Mouse (Mus musculus) lung, embryonic 14.5 days (tissue): Measurements from ENCODE around the gene Nhlrc3. TPM values are rescaled to one million over a fixed set of nuclear protein-coding genes. Genes with fewer than 3 reads are reported as not detected.

Experiments
- ATAC-seq: fragments of 200-750 bp; cut with Nextera tagmentation; 2 replicates; pipeline ENCODE4 v1.8.0; 2017; ENCODE audit warnings: mild to moderate bottlenecking, moderate TSS enrichment, moderate library complexity; ENCODE audit not compliant: insufficient read depth
- DNase-seq: peaks from one replicate; pipeline ENCODE4 v3.0.0-alpha.2; 2015
- H3K27ac ChIP-seq: fragments of 300-500 bp; sonication (generic); 2 replicates; pipeline ENCODE4 v1.5.1; 2014; ENCODE audit warnings: low read depth, mild to moderate bottlenecking, moderate library complexity
- H3K27me3 ChIP-seq: fragments of 300-500 bp; sonication (generic); 2 replicates; pipeline ENCODE4 v1.6.1; 2014; ENCODE audit warnings: low read length, control low read depth; ENCODE audit not compliant: insufficient read depth
- H3K36me3 ChIP-seq: fragments of 300-500 bp; sonication (generic); 2 replicates; pipeline ENCODE4 v1.6.1; 2014; ENCODE audit warnings: control low read depth; ENCODE audit not compliant: insufficient read depth
- H3K4me1 ChIP-seq: fragments of 300-500 bp; sonication (generic); 2 replicates; pipeline ENCODE4 v1.6.1; 2014; ENCODE audit warnings: antibody characterized with exemption, control low read depth; ENCODE audit not compliant: insufficient read depth
- H3K4me2 ChIP-seq: fragments of 300-500 bp; sonication (generic); 2 replicates; pipeline ENCODE4 v1.6.1; 2014; ENCODE audit warnings: mild to moderate bottlenecking
- H3K4me3 ChIP-seq: fragments of 300-500 bp; sonication (generic); 2 replicates; pipeline ENCODE4 v1.5.1; 2014; ENCODE audit warnings: low read depth, low read length
- H3K9ac ChIP-seq: fragments of 300-500 bp; sonication (generic); 2 replicates; pipeline ENCODE4 v1.6.1; 2014
- H3K9me3 ChIP-seq: fragments of 300-500 bp; sonication (generic); 2 replicates; pipeline ENCODE4 v1.6.1; 2016; ENCODE audit warnings: low read depth, low read length, control low read depth
- CTCF ChIP-seq: IDR thresholded peaks from 2 replicates; pipeline ENCODE4 v1.5.1; 2016; ENCODE audit warnings: antibody characterized with exemption, low read depth
- WGBS: fragments of 180-500 bp; shearing (Covaris S2); extraction: QIAGEN DNeasy Blood & Tissue Kit; methylation state at CpG from one replicate; pipeline ENCODE4 v1.1.7; 2014; 5-methylcytosine and 5-hydroxymethylcytosine counted together
- polyA plus RNA-seq: library from polyadenylated mRNA; unstranded; fragments of >200 nt; fragmentation: Nextera tagmentation; extraction: Ambion mirVana; gene quantifications from 2 replicates; pipeline ENCODE4 v1.2.1, GENCODE M21; 2014

Nhlrc3 gene
- polyA plus RNA-seq, 1 experiment from 2014 or later: 7.9 TPM

- Histone ChIP-seq H3K9me3 (no peaks in the 10 kb centered on the region), H3K36me3 (no peaks in the 10 kb centered on the region), H3K27ac (no peak overlapping the region), H3K4me3 (no peak overlapping the region), H3K27me3 (no peaks in the 10 kb centered on the region), H3K4me1 (no peaks in the 10 kb centered on the region), H3K4me2 (no peak overlapping the region), H3K9ac (no peak overlapping the region)
- ATAC-seq (no peak), DNase-seq (no peak)
- no peak for TF ChIP-seq CTCF
- 64% methylated on average over 5 of the region's 5 CpGs for WGBS
These were observed 26.6 kb downstream of the Nhlrc3 start for GRCm38 (mm10) chr3:53436550-53436949.

- 70% methylated on average over 3 of the region's 3 CpGs for WGBS
- no peak overlapping the region for H3K4me3 ChIP-seq
- no peak overlapping the region for H3K27ac ChIP-seq
- H3K4me2 ChIP-seq: no peak overlapping the region
- ATAC-seq: no peak
- DNase-seq: no peak
- no peaks in the 10 kb centered on the region for H3K36me3 ChIP-seq
- no peaks in the 10 kb centered on the region for H3K4me1 ChIP-seq
- TF ChIP-seq CTCF: peak; percentile 11; the same call in 1 of the 2 replicates
- H3K9me3 ChIP-seq: no peaks in the 10 kb centered on the region
- no peak overlapping the region for H3K9ac ChIP-seq
- no peaks in the 10 kb centered on the region for H3K27me3 ChIP-seq
These were observed 28.5 kb downstream of the Nhlrc3 start for GRCm38 (mm10) chr3:53434610-53435009.

GRCm38 (mm10) chr3:53423576-53423975 lies 39.6 kb downstream of the Nhlrc3 start:
- H3K4me1 ChIP-seq: no peaks in the 10 kb centered on the region
- 72% methylated on average over 4 of the region's 4 CpGs for WGBS
- no peaks in the 10 kb centered on the region for H3K9me3 ChIP-seq
- H3K27me3 ChIP-seq: no peaks in the 10 kb centered on the region
- H3K27ac ChIP-seq: no peak overlapping the region
- H3K9ac ChIP-seq: no peak overlapping the region
- H3K4me3 ChIP-seq: no peak overlapping the region
- H3K36me3 ChIP-seq: no peaks in the 10 kb centered on the region
- ATAC-seq (no peak), DNase-seq (no peak)
- H3K4me2 ChIP-seq: no peak overlapping the region
- no peak for TF ChIP-seq CTCF

- Histone ChIP-seq H3K9ac (no peak overlapping the region), H3K9me3 (no peaks in the 10 kb centered on the region), H3K4me1 (no peaks in the 10 kb centered on the region), H3K4me2 (no peak overlapping the region), H3K36me3 (no peaks in the 10 kb centered on the region), H3K4me3 (no peak overlapping the region), H3K27me3 (no peaks in the 10 kb centered on the region), H3K27ac (no peak overlapping the region)
- DNase-seq (no peak), ATAC-seq (no peak)
- no peak for TF ChIP-seq CTCF
- 47% methylated on average over 1 of the region's 1 CpGs for WGBS
These were observed 40.4 kb downstream of the Nhlrc3 start for GRCm38 (mm10) chr3:53422691-53423090.

- Histone ChIP-seq H3K9me3 (no peaks in the 10 kb centered on the region), H3K27ac (no peak overlapping the region), H3K27me3 (no peaks in the 10 kb centered on the region), H3K9ac (no peak overlapping the region), H3K36me3 (no peaks in the 10 kb centered on the region), H3K4me3 (no peak overlapping the region), H3K4me2 (no peak overlapping the region), H3K4me1 (no peaks in the 10 kb centered on the region)
- no peak for TF ChIP-seq CTCF
- ATAC-seq (no peak), DNase-seq (no peak)
- 87% methylated on average over 12 of the region's 12 CpGs for WGBS
These were observed 41.5 kb downstream of the Nhlrc3 start for GRCm38 (mm10) chr3:53421656-53422055.

- 75% methylated on average over 7 of the region's 7 CpGs for WGBS
- ATAC-seq: no peak
- no peak for TF ChIP-seq CTCF
- Histone ChIP-seq H3K27ac (no peak overlapping the region), H3K9ac (no peak overlapping the region), H3K4me3 (no peak overlapping the region), H3K4me1 (no peaks in the 10 kb centered on the region), H3K27me3 (no peaks in the 10 kb centered on the region), H3K36me3 (no peaks in the 10 kb centered on the region), H3K4me2 (no peak overlapping the region), H3K9me3 (no peaks in the 10 kb centered on the region)
- no peak for DNase-seq
These were observed 45.4 kb downstream of the Nhlrc3 start for GRCm38 (mm10) chr3:53417701-53418100.

GRCm38 (mm10) chr3:53416036-53416506 lies 47.1 kb downstream of the Nhlrc3 start:
- DNase-seq (peak; percentile 26), ATAC-seq (no peak)
- Histone ChIP-seq H3K9ac (no peak overlapping the region), H3K27me3 (no peaks in the 10 kb centered on the region), H3K4me3 (no peak overlapping the region), H3K36me3 (no peaks in the 10 kb centered on the region), H3K4me2 (no peak overlapping the region), H3K27ac (no peak overlapping the region), H3K4me1 (no peaks in the 10 kb centered on the region), H3K9me3 (no peaks in the 10 kb centered on the region)
- TF ChIP-seq CTCF: no peak
- WGBS: 66% methylated on average over 5 of the region's 5 CpGs

- Histone ChIP-seq H3K36me3 (no peaks in the 10 kb centered on the region), H3K9me3 (no peaks in the 10 kb centered on the region), H3K4me3 (no peak overlapping the region), H3K27me3 (no peaks in the 10 kb centered on the region), H3K9ac (no peak overlapping the region), H3K27ac (no peak overlapping the region), H3K4me2 (no peak overlapping the region), H3K4me1 (no peaks in the 10 kb centered on the region)
- DNase-seq: peak; percentile 82
- no peak for TF ChIP-seq CTCF
- ATAC-seq: peak; percentile 31; the same call in 1 of the 2 replicates
- WGBS: 29% methylated on average over 3 of the region's 3 CpGs
These were observed 49.2 kb downstream of the Nhlrc3 start for GRCm38 (mm10) chr3:53413959-53414358.
